Mouse (Mus musculus) forebrain, embryonic 12.5 days (tissue): Measurements from ENCODE around the gene Grap2. TPM values are rescaled to one million over a fixed set of nuclear protein-coding genes. Genes with fewer than 3 reads are reported as not detected.

Experiments
- ATAC-seq: fragments of 200-750 bp; cut with Nextera tagmentation; 2 replicates; pipeline ENCODE4 v1.8.0; 2017; ENCODE audit warnings: moderate TSS enrichment; ENCODE audit not compliant: low FRiP score
- H3K27ac ChIP-seq: fragments of 300-500 bp; sonication (generic); 2 replicates; pipeline ENCODE4 v1.5.1; 2016; ENCODE audit warnings: mild to moderate bottlenecking
- H3K27me3 ChIP-seq: fragments of 300-500 bp; sonication (generic); 2 replicates; pipeline ENCODE4 v1.6.1; 2016; ENCODE audit warnings: mild to moderate bottlenecking
- H3K36me3 ChIP-seq: fragments of 300-500 bp; sonication (generic); replicated peaks from 2 replicates; pipeline ENCODE4 v1.6.1; 2016; ENCODE audit warnings: mild to moderate bottlenecking
- H3K4me1 ChIP-seq: fragments of 300-500 bp; sonication (generic); 2 replicates; pipeline ENCODE4 v1.6.1; 2016
- H3K4me2 ChIP-seq: fragments of 300-500 bp; sonication (generic); 2 replicates; pipeline ENCODE4 v1.6.1; 2016; ENCODE audit warnings: mild to moderate bottlenecking, moderate library complexity
- H3K4me3 ChIP-seq: fragments of 300-500 bp; sonication (generic); replicated peaks from 2 replicates; pipeline ENCODE4 v1.5.1; 2016; ENCODE audit warnings: mild to moderate bottlenecking
- H3K9ac ChIP-seq: fragments of 300-500 bp; sonication (generic); 2 replicates; pipeline ENCODE4 v1.6.1; 2016; ENCODE audit warnings: mild to moderate bottlenecking
- H3K9me3 ChIP-seq: fragments of 300-500 bp; sonication (generic); 2 replicates; pipeline ENCODE4 v1.6.1; 2016
- WGBS: fragments of 180-500 bp; shearing (Covaris S2); methylation state at CpG from one replicate; pipeline ENCODE4 v1.1.7; 2016; 5-methylcytosine and 5-hydroxymethylcytosine counted together
- polyA plus RNA-seq: library from polyadenylated mRNA; unstranded; fragments of >200 nt; fragmentation: Nextera tagmentation; extraction: Ambion mirVana; gene quantifications from 2 replicates; pipeline ENCODE4 v1.2.1, GENCODE M21; 2016

Grap2 gene
- polyA plus RNA-seq, 1 experiment from 2014 or later = 2.8 TPM

DNA sequence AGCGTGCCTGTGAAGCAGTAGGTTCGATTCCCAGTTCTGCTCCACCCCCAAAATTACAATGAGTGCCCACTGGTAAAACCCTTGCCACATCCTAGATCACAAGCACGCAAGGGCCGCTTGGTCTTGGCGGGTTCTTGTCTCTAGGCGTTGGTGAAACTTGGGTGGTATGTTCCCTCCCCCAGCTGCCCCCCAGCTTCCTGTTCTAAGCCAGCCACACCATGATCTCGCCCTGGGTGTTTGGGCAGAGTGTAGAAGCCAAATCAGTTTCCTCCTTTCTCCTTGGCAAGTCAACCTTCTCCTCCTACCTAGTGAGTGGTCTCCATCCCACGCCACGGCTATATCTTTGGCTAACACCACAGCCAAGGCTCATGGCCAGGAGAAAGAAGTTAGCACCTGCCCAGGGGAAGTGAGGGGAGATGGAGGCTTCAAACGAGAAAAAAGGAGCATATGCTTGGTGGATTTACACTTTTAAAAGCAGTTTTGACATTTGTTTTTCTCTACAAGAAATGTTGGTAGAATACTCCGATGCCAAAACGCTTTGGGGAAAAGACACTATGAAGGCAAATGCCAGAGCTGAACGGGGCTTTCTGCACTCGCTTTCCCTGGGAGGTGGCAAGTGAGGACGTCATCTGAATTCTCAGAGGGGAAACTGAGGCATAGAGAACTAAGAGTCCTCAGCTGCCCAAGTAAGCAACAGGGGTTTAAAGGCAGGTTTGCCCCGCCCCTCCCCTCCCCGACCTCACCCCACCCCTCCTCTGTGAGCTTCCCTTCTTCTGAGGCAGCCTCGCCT is 42.3 kb downstream of the Grap2 start:
- Histone ChIP-seq H3K9me3 (no peaks in the 10 kb centered on the region), H3K4me3 (no peak overlapping the region), H3K27me3 (peaks cover 21% of the 10 kb centered on the region), H3K4me1 (peaks cover 15% of the 10 kb centered on the region), H3K36me3 (no peaks in the 10 kb centered on the region), H3K27ac (no peak overlapping the region), H3K9ac (no peak overlapping the region), H3K4me2 (no peak overlapping the region)
- no peak for ATAC-seq
- 70% methylated on average over 17 of the region's 18 CpGs for WGBS

DNA sequence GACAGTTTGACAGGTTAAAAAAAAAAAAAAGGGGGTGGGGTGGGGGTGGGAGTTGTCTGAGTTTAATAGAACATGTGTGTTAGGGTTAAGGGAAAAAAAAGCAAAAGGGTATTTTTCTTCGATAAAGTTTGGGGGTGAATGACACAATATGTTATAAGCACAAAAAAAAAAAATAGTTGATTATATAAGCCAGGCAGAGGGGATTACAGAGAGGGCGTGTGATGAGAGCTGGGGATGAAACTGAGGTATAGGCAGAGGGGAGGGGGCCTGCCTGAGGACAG is 42.8 kb downstream of the Grap2 start:
- H3K27me3 ChIP-seq = peaks cover 21% of the 10 kb centered on the region
- no peak overlapping the region for H3K4me2 ChIP-seq
- H3K4me1 ChIP-seq = peaks cover 15% of the 10 kb centered on the region
- WGBS = 39% methylated on average over 2 of the region's 2 CpGs
- H3K9ac ChIP-seq = no peak overlapping the region
- H3K9me3 ChIP-seq = no peaks in the 10 kb centered on the region
- H3K36me3 ChIP-seq = no peaks in the 10 kb centered on the region
- H3K27ac ChIP-seq = no peak overlapping the region
- no peak overlapping the region for H3K4me3 ChIP-seq
- no peak for ATAC-seq

DNA sequence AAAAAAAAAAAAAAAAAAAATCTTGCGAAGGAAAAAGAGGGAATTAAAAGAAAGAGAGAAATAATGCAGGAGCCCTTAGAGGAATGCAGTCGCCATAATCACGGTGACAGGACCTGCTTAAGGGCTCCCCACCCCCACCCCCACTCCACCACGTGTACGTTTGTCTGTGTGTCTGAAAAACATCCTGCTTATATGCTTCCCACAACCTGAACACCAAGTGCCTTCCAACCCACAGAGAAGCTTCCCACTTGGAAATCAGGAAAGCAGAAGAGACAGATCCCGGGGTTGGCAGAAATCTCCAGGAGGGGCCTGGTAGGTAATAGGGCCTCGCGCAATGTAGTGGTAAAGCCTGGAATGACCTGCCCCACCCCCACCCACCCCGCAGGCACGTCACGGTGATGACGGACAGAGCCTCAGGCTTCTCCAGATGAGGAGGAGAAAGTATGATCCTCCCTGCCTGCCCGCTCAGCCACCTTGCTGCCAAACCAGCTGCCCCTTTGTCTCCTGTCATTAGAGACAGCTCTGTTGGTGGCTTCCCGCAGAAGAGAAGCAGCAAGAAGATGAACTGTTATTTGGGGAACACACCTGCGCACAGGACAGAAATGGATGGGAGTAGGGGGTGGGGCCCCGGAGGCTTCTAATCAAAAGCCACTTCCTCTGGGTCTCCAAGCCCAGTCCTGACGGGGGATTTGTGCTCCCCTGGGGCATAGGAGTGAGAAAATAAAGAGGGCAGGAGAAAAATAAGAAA is 43.4 kb downstream of the Grap2 start:
- no peaks in the 10 kb centered on the region for H3K36me3 ChIP-seq
- peaks cover 21% of the 10 kb centered on the region for H3K27me3 ChIP-seq
- H3K27ac ChIP-seq = no peak overlapping the region
- H3K4me1 ChIP-seq = peaks cover 15% of the 10 kb centered on the region
- peak overlapping the region; percentile 36 for H3K4me2 ChIP-seq
- 7% methylated on average over 16 of the region's 17 CpGs for WGBS
- ATAC-seq = no peak
- no peak overlapping the region for H3K4me3 ChIP-seq
- no peak overlapping the region for H3K9ac ChIP-seq
- no peaks in the 10 kb centered on the region for H3K9me3 ChIP-seq

DNA sequence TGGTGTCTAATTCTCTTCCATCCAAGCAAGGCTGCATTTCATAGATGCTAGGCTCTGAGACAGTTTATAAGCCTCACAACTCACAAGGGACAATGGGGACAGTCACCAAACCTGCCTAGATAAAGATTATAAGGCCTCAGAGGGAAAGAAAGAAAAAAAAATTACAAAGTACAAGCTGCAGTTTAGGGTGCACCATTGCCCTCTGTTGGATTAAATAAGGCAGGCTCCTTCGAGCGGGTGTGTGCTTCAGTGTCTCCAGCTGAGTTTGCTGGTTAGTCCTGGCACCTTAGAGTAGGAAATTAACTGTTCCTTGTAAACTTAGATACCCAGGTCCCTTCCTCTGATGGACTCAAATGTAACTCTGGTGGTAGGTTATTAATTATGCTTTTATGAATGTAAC is 45.4 kb downstream of the Grap2 start:
- H3K4me1 ChIP-seq = peaks cover 15% of the 10 kb centered on the region
- no peak for ATAC-seq
- WGBS = 69% methylated on average over 2 of the region's 2 CpGs
- H3K27me3 ChIP-seq = peaks cover 21% of the 10 kb centered on the region
- H3K9ac ChIP-seq = no peak overlapping the region
- H3K4me2 ChIP-seq = no peak overlapping the region
- no peaks in the 10 kb centered on the region for H3K9me3 ChIP-seq
- H3K4me3 ChIP-seq = no peak overlapping the region
- no peak overlapping the region for H3K27ac ChIP-seq
- H3K36me3 ChIP-seq = no peaks in the 10 kb centered on the region

DNA sequence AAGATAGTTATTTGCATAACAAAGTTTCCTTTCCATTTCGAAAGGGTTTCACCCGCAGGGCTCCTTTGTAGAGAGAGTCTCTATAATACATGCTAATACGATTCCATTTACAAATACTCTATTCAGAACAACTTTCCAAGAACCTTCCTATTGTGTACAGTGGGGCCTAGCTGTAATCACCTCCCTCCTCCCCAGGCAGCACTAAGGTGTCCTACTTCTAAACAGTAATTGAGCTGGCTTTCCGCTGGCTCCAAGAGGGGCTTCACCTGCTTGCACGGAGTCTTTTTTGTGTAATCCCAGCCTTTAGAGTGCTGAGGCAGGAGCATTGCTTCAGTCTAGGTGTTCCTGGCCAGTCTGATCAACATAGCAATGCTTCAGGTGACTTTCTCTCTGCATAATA is 46.8 kb downstream of the Grap2 start:
- Histone ChIP-seq H3K4me3 (no peak overlapping the region), H3K27ac (no peak overlapping the region), H3K27me3 (peaks cover 21% of the 10 kb centered on the region), H3K4me1 (peaks cover 15% of the 10 kb centered on the region), H3K4me2 (no peak overlapping the region), H3K9me3 (no peaks in the 10 kb centered on the region), H3K36me3 (no peaks in the 10 kb centered on the region), H3K9ac (no peak overlapping the region)
- 51% methylated on average over 5 of the region's 5 CpGs for WGBS
- ATAC-seq = no peak

DNA sequence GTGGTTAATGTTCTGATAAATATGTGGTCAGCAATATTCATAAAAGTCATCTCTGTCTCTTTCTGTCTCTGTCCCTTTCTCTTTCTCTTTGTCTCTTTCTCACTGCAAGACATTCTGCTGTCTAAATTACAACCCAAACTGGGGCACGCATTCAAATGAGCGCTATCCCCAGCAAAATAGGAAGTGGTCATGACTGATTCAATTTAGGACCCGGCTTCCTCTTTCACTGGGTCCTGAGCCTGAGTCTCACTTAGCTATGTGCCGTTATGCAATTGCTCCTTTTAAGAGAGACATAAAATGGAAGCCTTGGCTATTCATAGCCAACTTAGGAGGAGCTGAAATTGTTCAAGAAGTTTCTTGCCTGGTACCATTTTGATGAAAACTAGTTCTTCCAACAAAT is 47.4 kb downstream of the Grap2 start:
- no peak overlapping the region for H3K4me3 ChIP-seq
- H3K9ac ChIP-seq = no peak overlapping the region
- no peak overlapping the region for H3K27ac ChIP-seq
- H3K27me3 ChIP-seq = peaks cover 21% of the 10 kb centered on the region
- H3K4me2 ChIP-seq = no peak overlapping the region
- WGBS = 82% methylated on average over 4 of the region's 4 CpGs
- H3K4me1 ChIP-seq = peaks cover 12% of the 10 kb centered on the region
- no peaks in the 10 kb centered on the region for H3K9me3 ChIP-seq
- H3K36me3 ChIP-seq = no peaks in the 10 kb centered on the region
- ATAC-seq = no peak

DNA sequence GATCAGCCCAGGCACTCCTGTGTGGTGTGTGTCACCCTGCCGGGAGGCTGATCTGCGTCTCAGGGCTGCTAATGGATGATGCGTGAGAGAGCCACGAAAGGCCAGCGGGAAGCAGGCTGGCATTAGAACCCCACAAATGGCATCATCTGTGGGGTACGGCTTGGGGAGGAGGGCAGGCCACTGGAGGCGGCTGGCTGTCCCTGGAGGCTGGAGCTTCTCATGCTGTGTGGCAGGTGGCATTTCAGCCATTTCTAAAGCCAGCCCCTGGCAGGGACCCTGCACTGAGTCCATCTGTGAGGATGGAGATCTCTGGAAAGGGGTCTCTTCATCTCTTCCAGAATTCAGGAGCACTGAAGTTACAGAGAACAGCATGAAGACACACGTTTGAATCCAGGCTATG is 48.0 kb downstream of the Grap2 start:
- WGBS = 76% methylated on average over 8 of the region's 8 CpGs
- Histone ChIP-seq H3K36me3 (no peaks in the 10 kb centered on the region), H3K4me3 (no peak overlapping the region), H3K4me2 (no peak overlapping the region), H3K27me3 (peaks cover 21% of the 10 kb centered on the region), H3K9me3 (no peaks in the 10 kb centered on the region), H3K27ac (no peak overlapping the region), H3K9ac (no peak overlapping the region; the same call in 1 of the 2 replicates), H3K4me1 (peaks cover 12% of the 10 kb centered on the region)
- no peak for ATAC-seq

DNA sequence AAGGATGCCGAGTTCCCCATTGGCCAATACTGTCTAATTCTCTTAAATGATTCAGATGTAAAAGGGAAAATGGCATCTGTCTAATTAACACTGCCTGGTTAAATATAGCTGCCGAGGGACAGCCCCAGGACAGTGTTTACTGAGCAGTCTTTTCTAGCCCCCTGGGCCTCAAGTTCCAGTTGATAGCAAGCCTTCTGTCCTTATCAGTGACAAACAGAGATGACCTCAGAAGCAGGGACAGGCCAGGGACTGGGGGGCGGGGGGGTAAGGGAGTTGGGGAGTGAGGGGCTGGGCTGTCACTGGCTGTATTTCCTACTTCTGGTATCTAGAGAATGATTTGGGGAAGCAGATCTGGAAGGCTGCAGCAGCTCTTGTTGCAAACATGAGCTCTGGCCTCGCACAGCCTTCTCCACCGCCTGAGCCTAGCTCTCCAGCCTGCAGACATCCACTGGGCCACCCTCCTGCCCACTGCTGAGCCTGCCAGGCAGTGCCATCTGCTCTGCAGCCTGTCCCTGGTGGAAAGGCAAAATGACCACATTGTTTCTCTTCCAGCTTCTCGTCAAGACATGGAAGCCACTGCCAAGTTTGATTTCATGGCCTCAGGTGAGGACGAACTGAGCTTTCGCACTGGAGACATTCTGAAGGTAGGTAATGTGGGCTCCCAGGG is 50.9 kb downstream of the Grap2 start:
- H3K9ac ChIP-seq = no peak overlapping the region
- no peak overlapping the region for H3K4me3 ChIP-seq
- whole genome bisulfite sequencing = 75% methylated on average over 8 of the region's 8 CpGs
- H3K36me3 ChIP-seq = no peaks in the 10 kb centered on the region
- ATAC-seq = no peak
- no peaks in the 10 kb centered on the region for H3K9me3 ChIP-seq
- H3K4me2 ChIP-seq = no peak overlapping the region
- no peaks in the 10 kb centered on the region for H3K27me3 ChIP-seq
- 0 out of 2 replicates have a peak, but pooled peaks cover 4% of the 10 kb centered on the region for H3K4me1 ChIP-seq
- H3K27ac ChIP-seq = no peak overlapping the region

DNA sequence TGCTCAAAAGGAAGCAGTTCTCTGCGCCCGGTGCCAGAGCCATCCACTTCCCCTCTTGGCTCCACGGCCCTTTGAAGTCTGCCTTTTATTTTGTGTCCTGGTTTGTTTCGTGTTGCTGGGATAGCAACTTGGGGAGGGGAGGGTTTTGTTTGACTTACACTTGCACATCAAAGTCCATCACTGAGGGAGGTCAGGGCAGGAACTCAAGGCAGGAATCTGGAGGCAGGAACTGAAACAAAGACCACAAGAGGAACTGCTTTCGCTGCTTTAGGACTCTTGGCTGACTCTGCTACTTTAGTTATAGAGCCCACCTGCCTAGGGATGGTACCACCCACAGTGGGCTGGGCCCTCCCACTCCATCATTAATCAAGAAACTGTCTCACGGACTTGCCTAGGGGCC is 54.1 kb downstream of the Grap2 start:
- Histone ChIP-seq H3K9me3 (no peaks in the 10 kb centered on the region), H3K27ac (no peak overlapping the region)
- 75% methylated on average over 6 of the region's 6 CpGs for WGBS

DNA sequence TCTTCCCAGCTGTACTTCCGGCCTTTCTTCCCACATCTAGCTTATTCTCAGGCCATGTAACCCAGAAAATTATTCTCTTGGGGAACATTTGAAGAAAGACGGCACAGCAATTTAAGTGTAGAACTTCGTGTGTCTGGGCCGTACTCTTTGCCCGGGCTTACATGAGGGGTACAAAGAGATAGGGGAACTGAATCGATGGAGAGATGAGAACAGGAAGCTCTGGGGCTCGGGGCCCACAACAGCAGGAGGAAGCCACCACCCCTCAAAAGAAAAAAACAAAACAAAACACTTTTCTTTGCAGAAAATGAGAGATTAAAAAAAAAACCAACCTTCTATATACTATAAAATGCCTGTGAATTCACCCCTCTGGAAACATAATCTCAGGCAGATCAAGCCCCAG is 57.8 kb downstream of the Grap2 start:
- no peaks in the 10 kb centered on the region for H3K36me3 ChIP-seq
- ATAC-seq = no peak
- H3K4me1 ChIP-seq = peaks cover 5% of the 10 kb centered on the region
- no peak overlapping the region for H3K4me2 ChIP-seq
- H3K9ac ChIP-seq = no peak overlapping the region
- no peak overlapping the region for H3K4me3 ChIP-seq
- no peaks in the 10 kb centered on the region for H3K27me3 ChIP-seq
- H3K27ac ChIP-seq = no peak overlapping the region
- H3K9me3 ChIP-seq = no peaks in the 10 kb centered on the region
- 77% methylated on average over 7 of the region's 7 CpGs for WGBS

More for the DNA sequence above, 54.1 kb downstream of the Grap2 start:
- no peak for ATAC-seq
- H3K4me1 ChIP-seq = peaks cover 9% of the 10 kb centered on the region
- no peak overlapping the region for H3K9ac ChIP-seq
- H3K36me3 ChIP-seq = no peaks in the 10 kb centered on the region
- H3K27me3 ChIP-seq = no peaks in the 10 kb centered on the region
- no peak overlapping the region for H3K4me2 ChIP-seq
- no peak overlapping the region for H3K4me3 ChIP-seq

DNA sequence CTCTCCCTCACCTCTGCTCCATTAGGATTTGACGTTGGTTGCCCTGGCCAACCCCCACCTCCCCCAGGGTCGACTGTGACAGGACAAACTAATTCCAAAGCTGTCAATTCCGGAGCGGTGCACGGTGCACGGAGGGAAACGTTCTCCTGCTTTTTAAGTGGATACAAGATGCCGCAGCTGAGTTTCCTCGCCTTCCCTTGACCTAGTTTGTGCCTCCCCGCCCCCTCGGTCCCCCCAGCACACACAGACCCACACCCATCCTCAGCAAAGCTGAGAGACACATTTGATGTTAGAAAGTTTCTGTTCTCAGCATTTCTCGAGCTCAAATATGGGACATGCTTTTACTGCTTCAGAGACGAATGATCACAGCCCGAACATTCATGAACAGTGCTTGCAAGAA is 58.3 kb downstream of the Grap2 start:
- Histone ChIP-seq H3K36me3 (no peaks in the 10 kb centered on the region), H3K27ac (no peak overlapping the region), H3K9me3 (no peaks in the 10 kb centered on the region), H3K27me3 (no peaks in the 10 kb centered on the region; the same call in 1 of the 2 replicates), H3K4me2 (no peak overlapping the region), H3K4me3 (no peak overlapping the region), H3K9ac (no peak overlapping the region), H3K4me1 (peaks cover 5% of the 10 kb centered on the region)
- no peak for ATAC-seq
- 57% methylated on average over 14 of the region's 14 CpGs for WGBS

DNA sequence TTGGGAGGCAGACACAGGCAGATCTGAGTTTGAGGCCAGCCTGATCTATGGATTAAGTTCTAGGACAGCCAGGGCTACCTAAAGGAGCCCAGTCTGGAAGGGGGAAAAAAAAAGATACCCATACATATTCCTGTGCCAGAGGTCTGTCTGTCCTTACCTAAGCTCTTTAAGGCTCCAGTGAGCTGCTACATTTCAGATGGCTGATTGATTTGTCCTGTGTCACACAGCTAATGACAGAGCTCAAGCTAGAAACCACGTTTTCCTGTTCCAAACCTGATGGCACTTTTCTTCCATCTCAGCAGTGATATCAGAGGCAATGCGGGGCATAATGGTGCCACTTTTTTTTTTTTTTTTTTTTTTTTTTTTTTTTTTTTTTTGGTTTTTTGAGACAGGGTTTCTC is 58.9 kb downstream of the Grap2 start:
- ATAC-seq = no peak
- no peaks in the 10 kb centered on the region for H3K9me3 ChIP-seq
- H3K27ac ChIP-seq = no peak overlapping the region
- peaks cover 5% of the 10 kb centered on the region for H3K4me1 ChIP-seq
- 69% methylated on average over 2 of the region's 2 CpGs for WGBS
- H3K27me3 ChIP-seq = no peaks in the 10 kb centered on the region; the same call in 1 of the 2 replicates
- no peak overlapping the region for H3K4me3 ChIP-seq
- no peaks in the 10 kb centered on the region for H3K36me3 ChIP-seq
- H3K9ac ChIP-seq = no peak overlapping the region
- H3K4me2 ChIP-seq = no peak overlapping the region
